Mouse (Mus musculus) cerebellum, postnatal 25 days (tissue): Measurements from ENCODE around the gene Ncoa3.
A peak's percentile ranks its signal among the peaks of the same experiment; 100 is the strongest.

Experiments
- DNase-seq, 2 experiments: peaks; one replicate each; pipeline ENCODE4 v3.0.0; 2021; ENCODE audit warnings: mixed read lengths in 2 of 2

Gene Ncoa3

DNA sequence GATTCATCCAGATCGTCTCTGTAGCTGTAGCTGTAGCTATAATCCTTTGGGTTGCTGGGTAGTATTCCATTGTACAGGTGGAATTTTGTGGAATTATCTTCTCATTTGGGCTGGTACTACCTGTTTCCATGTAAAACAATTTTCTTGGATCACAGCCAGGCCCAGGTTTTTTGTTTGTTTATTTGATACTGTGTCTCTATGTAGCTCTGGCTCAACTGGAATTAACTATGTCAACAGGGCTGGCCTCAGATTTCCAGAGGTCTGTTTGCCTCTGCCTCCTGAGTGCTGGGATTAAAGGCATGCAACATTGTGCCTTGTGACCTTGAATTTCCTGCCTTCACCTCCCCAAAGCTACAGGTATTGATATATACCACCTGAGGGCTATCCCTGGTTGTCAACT, 18.1 kb upstream of the Ncoa3 start:
- no peak for DNase-seq

DNA sequence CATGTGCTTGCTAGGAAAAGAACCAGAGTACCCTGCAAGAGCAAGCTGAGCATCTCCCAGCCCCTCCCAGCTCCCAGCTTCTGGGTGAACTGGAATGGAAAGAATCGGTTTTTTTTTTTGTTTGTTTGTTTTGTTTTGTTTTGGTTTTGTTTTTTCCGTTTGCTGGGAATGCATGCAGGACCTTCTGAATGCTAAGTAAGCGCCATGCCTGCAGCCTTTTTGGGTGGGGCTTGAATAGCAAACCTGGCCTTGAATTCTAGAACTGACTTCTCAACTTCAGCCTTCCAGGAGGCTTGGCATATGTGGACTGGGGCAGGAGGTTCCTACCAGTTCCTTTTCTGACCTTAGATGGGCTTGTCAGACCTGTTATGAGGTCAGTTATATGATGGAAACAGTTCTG, 16.2 kb upstream of the Ncoa3 start:
- no peak for DNase-seq

DNA sequence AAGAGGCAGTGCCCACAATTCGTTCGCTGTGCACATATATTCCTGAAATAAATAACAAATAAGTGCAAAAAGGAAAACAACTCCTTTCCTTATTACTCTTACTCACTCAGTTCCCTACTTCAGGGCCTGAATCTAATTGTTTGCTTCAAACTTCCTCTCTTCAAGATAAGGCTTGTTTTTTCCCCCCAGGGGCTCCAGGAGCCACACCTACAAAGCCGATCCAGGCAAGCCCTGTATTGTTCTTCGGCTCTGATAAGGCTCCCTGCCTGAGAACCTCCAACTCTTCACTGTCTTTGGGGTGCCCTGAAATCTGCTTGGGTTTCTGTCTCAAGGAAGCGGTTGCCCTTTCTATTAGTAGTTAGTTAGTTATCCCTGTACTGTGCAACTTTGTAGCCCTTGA, 15.6 kb upstream of the Ncoa3 start:
- no peak for DNase-seq

DNA sequence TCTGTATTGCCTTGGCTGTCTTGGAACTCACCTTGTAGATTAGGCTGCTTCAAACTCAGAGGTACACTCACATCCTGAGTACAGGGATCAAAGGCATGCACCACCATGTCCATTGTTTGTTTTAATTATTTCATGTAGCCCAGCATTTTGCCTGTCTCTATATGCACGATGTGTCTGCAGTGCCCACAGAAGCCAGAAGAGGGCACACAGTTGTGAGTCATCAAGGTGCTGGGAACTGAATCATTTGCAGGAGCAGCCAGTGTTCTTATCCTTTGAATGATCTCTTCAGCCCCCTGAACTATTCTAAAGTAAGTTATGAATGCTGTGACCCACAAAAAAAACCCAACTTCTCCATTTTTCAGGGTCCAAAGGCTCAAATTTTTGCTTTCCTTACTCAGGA, 14.3 kb upstream of the Ncoa3 start:
- no peak for DNase-seq

DNA sequence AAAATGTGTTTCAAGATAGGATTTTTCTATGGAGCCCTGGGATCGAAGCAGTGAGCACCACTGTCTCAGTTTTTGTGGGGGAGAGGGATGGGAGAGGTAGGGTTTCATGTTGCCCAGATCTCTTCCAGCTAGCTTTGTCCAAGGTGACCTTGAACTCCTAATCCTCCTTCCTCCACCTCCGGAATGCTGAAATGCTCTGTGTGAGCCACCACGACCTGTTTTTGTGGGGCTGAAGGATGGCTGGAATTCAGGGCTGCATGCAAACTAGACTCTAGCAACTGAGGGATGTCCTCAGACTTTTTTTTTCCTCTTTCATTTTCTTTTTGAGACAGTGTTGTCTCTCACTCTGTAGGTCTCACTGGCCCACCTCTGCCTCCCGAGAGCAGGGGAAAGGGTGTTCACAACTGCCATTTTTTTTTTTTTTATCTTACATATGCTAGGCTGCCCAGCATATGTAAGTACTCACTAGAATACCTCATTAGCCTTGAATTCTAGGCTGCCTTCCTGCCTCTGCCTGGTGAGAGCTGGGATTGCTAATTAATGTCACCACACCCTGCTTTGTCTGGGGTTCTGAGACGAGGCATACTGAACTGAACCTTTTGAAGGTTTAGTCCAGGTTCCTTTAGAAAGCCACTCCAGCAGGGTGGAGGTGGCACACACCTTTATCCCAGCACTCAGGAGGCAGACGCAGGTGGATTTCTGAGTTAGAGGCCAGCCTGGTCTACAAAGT, 11.0 kb upstream of the Ncoa3 start:
- no peak for DNase-seq

- DNase-seq: no peak
Observed at GRCm38 (mm10) chr2:165982512-165983389, 9.7 kb upstream of the Ncoa3 start.

DNA sequence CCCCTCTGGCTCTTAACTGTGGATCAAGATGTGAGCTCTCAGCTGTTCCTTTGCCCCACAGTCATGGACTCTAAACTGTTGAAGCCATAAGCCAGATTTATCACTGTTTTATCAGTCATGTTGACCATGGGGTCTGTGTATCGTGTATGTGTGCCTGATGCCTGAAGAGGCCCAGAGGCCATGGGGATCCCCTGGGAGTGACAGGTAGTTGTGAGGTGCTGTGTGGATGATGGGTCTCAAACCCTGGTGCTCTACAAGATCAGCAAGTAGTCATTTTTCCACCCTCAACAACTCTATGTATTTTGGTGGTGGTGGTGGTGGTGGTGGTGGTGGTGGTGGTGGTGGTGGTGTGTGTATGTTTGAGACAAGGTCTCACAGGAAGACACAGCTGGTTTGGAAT, 8.1 kb upstream of the Ncoa3 start:
- no peak for DNase-seq

GRCm38 (mm10) chr2:165984891-165985290, 7.5 kb upstream of the Ncoa3 start:
- no peak for DNase-seq

DNA sequence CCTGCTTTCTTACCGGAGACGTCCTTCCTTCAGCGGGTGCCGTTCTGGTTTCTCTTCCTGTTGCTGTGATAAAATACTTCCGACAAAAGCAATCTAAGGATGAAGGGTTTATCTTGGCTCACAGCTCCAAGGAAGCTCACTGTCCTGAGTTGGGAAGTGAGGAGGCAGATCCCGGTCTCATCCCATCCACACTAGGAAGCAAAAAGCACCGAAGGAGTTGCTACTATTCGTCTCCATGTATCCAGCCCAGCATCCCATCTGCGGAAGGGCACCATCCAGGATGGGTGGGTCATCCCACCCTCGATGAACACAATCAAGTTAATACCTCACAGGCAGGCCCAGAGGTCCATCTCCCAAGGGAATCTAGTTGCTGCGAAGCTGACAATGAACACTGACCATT, 6.9 kb upstream of the Ncoa3 start:
- DNase-seq: no peak

DNA sequence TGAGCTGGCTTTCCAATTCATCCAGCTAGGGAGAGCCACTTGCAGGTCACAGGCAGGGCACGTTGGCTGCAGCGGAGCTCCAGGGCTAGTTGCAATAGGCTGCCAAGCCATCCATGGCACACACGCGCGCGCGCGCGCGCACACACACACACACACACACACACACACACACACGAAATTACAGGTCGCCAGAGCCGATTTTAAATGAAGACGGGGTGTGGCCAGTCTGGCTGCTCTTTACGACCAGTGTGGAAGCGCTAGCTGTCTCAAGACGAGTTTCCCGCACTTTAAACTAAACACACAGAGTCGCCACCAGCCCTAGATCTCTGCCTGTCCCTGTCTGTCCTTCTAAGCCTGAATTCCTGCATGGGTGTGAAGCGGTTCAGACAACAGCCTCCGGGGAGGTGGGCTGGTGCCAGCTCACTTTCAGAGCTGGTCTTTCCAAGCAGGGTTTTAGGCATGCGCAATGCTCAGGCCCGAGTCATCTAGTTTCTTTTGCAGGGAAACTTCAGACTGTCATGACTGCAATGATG, 5.4 kb upstream of the Ncoa3 start:
- peak; percentile 48 to 61 for DNase-seq

GRCm38 (mm10) chr2:165993173-165993900, 901 bp downstream of the Ncoa3 start:
- DNase-seq: no peak

GRCm38 (mm10) chr2:165994341-165994740, 1.9 kb downstream of the Ncoa3 start:
- peak in 1 of 2 experiments; percentile 21 for DNase-seq

GRCm38 (mm10) chr2:165995711-165996110, 3.3 kb downstream of the Ncoa3 start:
- DNase-seq: no peak

DNA sequence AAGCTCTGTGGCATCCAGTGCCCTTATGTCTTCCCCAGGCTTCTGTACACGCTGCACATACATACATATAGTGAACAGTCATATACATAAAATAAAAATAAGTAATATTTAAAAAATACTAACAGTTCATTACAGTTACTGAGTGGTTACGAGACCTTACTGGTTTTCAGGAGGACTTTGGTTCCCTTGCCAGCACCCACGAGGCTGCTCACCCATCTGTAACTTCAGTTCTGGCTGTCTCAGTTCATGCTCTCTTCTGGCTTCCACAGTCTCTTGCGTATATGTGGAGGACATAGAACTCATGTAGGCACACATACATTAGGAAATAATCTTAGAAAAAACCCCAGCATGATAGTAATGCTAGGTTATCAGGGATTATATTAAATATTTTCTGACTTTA, 3.7 kb downstream of the Ncoa3 start:
- no peak for DNase-seq

DNA sequence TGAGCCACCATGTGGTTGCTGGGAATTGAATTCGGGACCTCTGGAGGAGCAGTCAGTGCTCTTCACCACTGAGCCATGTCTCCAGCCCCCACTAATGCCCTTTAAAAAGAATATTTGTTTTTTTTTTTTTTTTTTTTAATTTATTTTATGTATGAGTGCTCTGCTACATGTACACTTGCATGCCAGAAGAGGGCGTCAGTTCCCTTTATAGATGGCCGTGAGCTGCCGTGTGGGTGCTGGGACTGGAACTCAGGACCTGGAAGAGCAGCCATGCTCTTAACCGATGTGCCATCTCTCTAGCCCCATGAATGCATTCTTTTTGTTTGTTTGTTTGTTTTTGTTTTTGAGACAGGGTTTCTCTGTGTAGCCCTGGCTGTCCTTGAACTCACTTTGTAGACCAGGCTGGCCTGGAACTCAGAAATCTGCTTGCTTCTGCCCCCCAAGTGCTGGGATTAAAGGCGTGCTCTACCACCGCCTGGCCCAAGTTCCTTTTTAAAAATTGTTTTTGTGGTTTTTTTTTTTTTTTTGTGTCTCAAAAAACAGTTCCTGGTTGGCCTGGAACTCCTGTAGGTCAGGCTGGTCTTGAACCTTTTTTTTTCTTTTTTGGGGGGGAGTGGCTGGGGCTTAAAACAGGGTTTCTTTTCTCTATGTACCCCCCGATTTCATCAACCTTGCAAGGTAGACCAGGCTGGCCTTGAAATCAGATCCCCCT, 5.0 kb downstream of the Ncoa3 start:
- DNase-seq: no peak

GRCm38 (mm10) chr2:165998969-165999368, 6.5 kb downstream of the Ncoa3 start:
- no peak for DNase-seq

- peak in 1 of 2 experiments; percentile 25 for DNase-seq
Observed at GRCm38 (mm10) chr2:165999790-166000189, 7.4 kb downstream of the Ncoa3 start.

GRCm38 (mm10) chr2:166000242-166000641, 7.8 kb downstream of the Ncoa3 start:
- DNase-seq: no peak

GRCm38 (mm10) chr2:166000769-166001168, 8.3 kb downstream of the Ncoa3 start:
- DNase-seq: no peak

DNA sequence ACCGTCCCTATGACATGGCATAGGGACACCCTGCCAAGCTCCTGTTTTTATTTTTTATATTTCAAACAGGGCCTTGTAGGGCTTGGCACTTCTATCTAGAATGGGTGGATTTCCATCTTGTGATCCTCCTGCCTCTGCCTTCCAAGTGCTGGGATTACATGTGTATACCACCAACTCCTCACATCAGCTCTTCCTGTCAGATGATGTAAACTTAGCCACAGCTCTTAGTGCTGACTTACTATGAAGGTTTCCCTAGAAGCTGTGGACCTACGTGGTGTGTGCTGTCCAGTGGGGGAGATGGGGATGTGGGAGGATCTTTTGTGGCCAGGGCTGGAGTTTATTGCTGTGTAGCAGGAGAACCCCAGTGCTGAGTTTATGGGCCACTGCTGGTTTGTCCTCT, 8.9 kb downstream of the Ncoa3 start:
- no peak for DNase-seq

GRCm38 (mm10) chr2:166001768-166002167, 9.3 kb downstream of the Ncoa3 start:
- no peak for DNase-seq

GRCm38 (mm10) chr2:166002429-166002828, 10.0 kb downstream of the Ncoa3 start:
- no peak for DNase-seq

DNA sequence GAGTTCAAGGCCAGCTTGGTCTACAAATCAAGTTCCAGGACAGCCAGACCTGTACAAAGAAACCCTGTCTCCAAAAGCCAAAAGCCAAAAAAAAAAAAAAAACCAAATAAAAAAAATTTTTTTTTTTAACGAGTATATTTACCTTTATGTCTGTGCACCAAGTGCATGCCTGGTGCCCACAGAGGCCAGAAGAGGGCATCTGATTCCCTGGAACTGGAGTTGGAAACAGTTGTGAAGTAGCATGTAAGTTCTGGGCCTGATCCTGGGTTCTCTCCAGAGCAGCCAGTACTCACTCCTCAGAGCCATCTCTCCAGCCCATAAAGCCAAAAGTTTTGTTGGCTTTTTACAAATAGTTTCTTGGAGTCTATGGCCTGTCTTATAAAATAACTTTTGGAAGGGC, 10.6 kb downstream of the Ncoa3 start:
- DNase-seq: no peak
